Mouse (Mus musculus) limb, embryonic 14.5 days (tissue): ENCODE data around the gene Plekha7. TPM values are rescaled to one million over a fixed set of nuclear protein-coding genes. Genes with fewer than 3 reads are reported as not detected.

Experiments used
- ATAC-seq: fragments of 200-750 bp; cut with Nextera tagmentation; 2 replicates; pipeline ENCODE4 v1.8.0; 2017; ENCODE audit warnings: low read depth, moderate number of reproducible peaks, moderate TSS enrichment; ENCODE audit not compliant: low FRiP score
- DNase-seq: peaks from one replicate; pipeline ENCODE4 v3.0.0-alpha.2; 2015; ENCODE audit warnings: low spot score
- H3K27ac ChIP-seq: fragments of 300-500 bp; sonication (generic); replicated peaks from 2 replicates; pipeline ENCODE4 v1.5.1; 2014; ENCODE audit warnings: low read depth, mild to moderate bottlenecking, low read length, moderate library complexity, mixed read lengths
- H3K27me3 ChIP-seq: fragments of 300-500 bp; sonication (generic); 2 replicates; pipeline ENCODE4 v1.6.1; 2014; ENCODE audit warnings: low read length, mixed read lengths; ENCODE audit not compliant: control insufficient read depth, insufficient read depth
- H3K36me3 ChIP-seq: fragments of 300-500 bp; sonication (generic); 2 replicates; pipeline ENCODE4 v1.6.1; 2014; ENCODE audit warnings: mild to moderate bottlenecking, low read length, moderate library complexity, mixed read lengths; ENCODE audit not compliant: control insufficient read depth, insufficient read depth
- H3K4me1 ChIP-seq: fragments of 300-500 bp; sonication (generic); 2 replicates; pipeline ENCODE4 v1.6.1; 2014; ENCODE audit warnings: antibody characterized with exemption, low read length, mixed read lengths; ENCODE audit not compliant: control insufficient read depth, insufficient read depth
- H3K4me2 ChIP-seq: fragments of 300-500 bp; sonication (generic); replicated peaks from 2 replicates; pipeline ENCODE4 v1.6.1; 2014; ENCODE audit warnings: low read depth, mild to moderate bottlenecking, low read length, moderate library complexity; ENCODE audit not compliant: severe bottlenecking
- H3K4me3 ChIP-seq: fragments of 300-500 bp; sonication (generic); replicated peaks from 2 replicates; pipeline ENCODE4 v1.5.1; 2014; ENCODE audit warnings: low read length
- H3K9ac ChIP-seq: fragments of 300-500 bp; sonication (generic); 2 replicates; pipeline ENCODE4 v1.6.1; 2014; ENCODE audit warnings: mild to moderate bottlenecking, low read depth, low read length, moderate library complexity; ENCODE audit not compliant: severe bottlenecking
- H3K9me3 ChIP-seq: fragments of 300-500 bp; sonication (generic); 2 replicates; pipeline ENCODE4 v1.6.1; 2016; ENCODE audit warnings: low read length; ENCODE audit not compliant: control insufficient read depth
- POLR2A ChIP-seq: fragments of 200-500 bp; IDR thresholded peaks from 2 replicates; pipeline ENCODE4 v1.8.0; 2012; ENCODE audit warnings: inconsistent platforms, mild to moderate bottlenecking, moderate library complexity, borderline replicate concordance; ENCODE audit not compliant: insufficient read depth, insufficient read length; ENCODE audit errors: extremely low read depth
- WGBS: fragments of 180-500 bp; shearing (Covaris S2); extraction: QIAGEN DNeasy Blood & Tissue Kit; methylation state at CpG from one replicate; pipeline ENCODE4 v1.1.7; 2014; 5-methylcytosine and 5-hydroxymethylcytosine counted together
- polyA plus RNA-seq, 2 experiments: library from polyadenylated mRNA; depleted of rRNA in 1 of 2; stranded (reverse) in 1 of 2; unstranded in 1 of 2; fragments of >200 nt; fragmentation: Nextera tagmentation in 1 of 2; extraction: Ambion mirVana in 1 of 2; gene quantifications; 2 replicates each; pipeline versions ENCODE4 v1.2.1 to v1.2.3; 2012 to 2014

Plekha7 gene
- polyA plus RNA-seq, 2 experiments, result 9.9 to 14.3 TPM

- peaks cover 35% of the 10 kb centered on the region for H3K4me1 ChIP-seq
- no peak for TF ChIP-seq POLR2A
- H3K27ac ChIP-seq, result no peak overlapping the region
- DNase-seq, result no peak
- no peak overlapping the region for H3K9ac ChIP-seq
- H3K36me3 ChIP-seq, result no peaks in the 10 kb centered on the region
- no peak for ATAC-seq
- H3K27me3 ChIP-seq, result no peaks in the 10 kb centered on the region
- H3K4me3 ChIP-seq, result no peak overlapping the region
- no peaks in the 10 kb centered on the region for H3K9me3 ChIP-seq
- H3K4me2 ChIP-seq, result no peak overlapping the region
- 70% methylated on average over 1 of the region's 1 CpGs for WGBS
Observed at GRCm38 (mm10) chr7:116186847-116187246, 121.3 kb downstream of the Plekha7 start.

- Histone ChIP-seq H3K36me3 (no peaks in the 10 kb centered on the region), H3K9me3 (no peaks in the 10 kb centered on the region), H3K4me1 (peaks cover 28% of the 10 kb centered on the region), H3K27me3 (no peaks in the 10 kb centered on the region), H3K27ac (0 out of 2 replicates have a peak overlapping the region, but pooled peaks have one; percentile 48), H3K9ac (no peak overlapping the region), H3K4me2 (no peak overlapping the region), H3K4me3 (no peak overlapping the region)
- WGBS, result 64% methylated on average over 5 of the region's 5 CpGs
- DNase-seq (no peak), ATAC-seq (no peak)
- TF ChIP-seq POLR2A, result no peak
Observed at GRCm38 (mm10) chr7:116186156-116186555, 122.0 kb downstream of the Plekha7 start.

DNA sequence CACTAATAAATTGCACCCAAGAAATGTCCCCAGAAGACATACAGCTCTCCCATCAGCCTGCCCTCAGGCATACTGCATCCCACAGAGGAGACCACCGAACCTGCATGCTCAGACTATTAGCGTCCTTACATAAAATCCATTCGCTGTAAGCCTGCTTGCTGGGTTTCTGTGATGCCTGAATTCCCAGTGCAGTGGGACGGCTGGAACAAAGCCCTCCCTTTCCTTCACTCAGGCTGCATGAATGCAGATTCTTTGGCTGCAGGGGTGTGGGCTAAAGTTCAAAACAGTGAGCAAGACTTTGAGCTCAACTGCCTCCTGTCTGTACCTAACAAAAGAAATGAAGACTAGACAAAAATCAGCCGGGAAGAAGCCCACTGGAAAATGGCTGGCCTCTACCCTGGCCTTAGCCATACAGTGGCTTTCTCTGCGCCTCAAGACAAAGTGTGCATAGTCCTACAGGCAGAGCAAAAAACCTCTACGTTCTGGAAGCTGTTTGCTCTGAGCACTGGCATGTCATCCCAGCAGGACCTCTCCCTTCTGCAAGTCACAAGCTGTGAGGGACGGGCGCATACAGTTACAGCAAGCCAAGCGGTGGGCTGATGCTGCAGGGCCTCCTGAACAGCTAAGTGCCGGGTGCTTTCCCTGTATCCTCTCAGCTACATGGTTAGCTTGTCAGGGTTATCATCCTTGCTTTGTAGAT, 123.7 kb downstream of the Plekha7 start:
- H3K4me1 ChIP-seq, result peaks cover 20% of the 10 kb centered on the region; the same call in 1 of the 2 replicates
- no peak for TF ChIP-seq POLR2A
- no peak overlapping the region for H3K4me2 ChIP-seq
- DNase-seq (no peak), ATAC-seq (no peak)
- H3K4me3 ChIP-seq, result no peak overlapping the region
- H3K9ac ChIP-seq, result 0 out of 2 replicates have a peak overlapping the region, but pooled peaks have one; percentile 7
- no peak overlapping the region for H3K27ac ChIP-seq
- H3K27me3 ChIP-seq, result no peaks in the 10 kb centered on the region
- WGBS, result 36% methylated on average over 11 of the region's 11 CpGs
- no peaks in the 10 kb centered on the region for H3K9me3 ChIP-seq
- H3K36me3 ChIP-seq, result no peaks in the 10 kb centered on the region

GRCm38 (mm10) chr7:116182451-116182850, 125.7 kb downstream of the Plekha7 start:
- DNase-seq (no peak), ATAC-seq (no peak)
- Histone ChIP-seq H3K9ac (no peak overlapping the region), H3K27me3 (no peaks in the 10 kb centered on the region), H3K4me2 (no peak overlapping the region), H3K27ac (no peak overlapping the region), H3K9me3 (no peaks in the 10 kb centered on the region), H3K4me3 (no peak overlapping the region), H3K36me3 (no peaks in the 10 kb centered on the region), H3K4me1 (peaks cover 20% of the 10 kb centered on the region; the same call in 1 of the 2 replicates)
- TF ChIP-seq POLR2A, result no peak
- 82% methylated on average over 1 of the region's 1 CpGs for WGBS

DNA sequence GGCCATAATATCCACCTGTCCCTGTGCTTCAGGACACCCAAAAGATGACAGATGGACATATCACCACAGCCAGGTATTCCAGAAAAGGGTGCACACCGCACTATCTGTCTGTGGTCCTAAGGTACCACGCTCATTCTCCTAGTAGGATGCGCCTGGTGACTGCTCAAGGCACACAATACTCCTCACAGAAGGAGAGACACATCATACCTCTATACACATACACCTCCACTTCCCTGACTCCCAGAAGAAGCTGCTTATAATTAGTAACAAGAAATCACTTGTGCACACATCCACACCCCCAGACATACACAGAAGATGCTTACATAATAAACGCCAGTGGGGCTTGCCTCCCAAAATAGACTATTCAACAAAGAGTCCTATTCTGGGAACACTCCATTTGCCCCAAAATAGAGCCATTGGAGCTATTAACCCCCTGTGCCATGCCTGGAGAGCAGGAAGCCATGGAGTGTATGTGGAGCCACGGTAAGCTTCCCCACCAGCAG, 126.7 kb downstream of the Plekha7 start:
- ATAC-seq (no peak), DNase-seq (no peak)
- no peak for TF ChIP-seq POLR2A
- H3K27me3 ChIP-seq, result no peaks in the 10 kb centered on the region
- H3K4me1 ChIP-seq, result peaks cover 12% of the 10 kb centered on the region; the same call in 1 of the 2 replicates
- H3K36me3 ChIP-seq, result no peaks in the 10 kb centered on the region; the same call in 1 of the 2 replicates
- 84% methylated on average over 5 of the region's 5 CpGs for WGBS
- no peaks in the 10 kb centered on the region for H3K9me3 ChIP-seq
- no peak overlapping the region for H3K27ac ChIP-seq
- H3K4me3 ChIP-seq, result no peak overlapping the region
- no peak overlapping the region for H3K9ac ChIP-seq
- H3K4me2 ChIP-seq, result no peak overlapping the region

DNA sequence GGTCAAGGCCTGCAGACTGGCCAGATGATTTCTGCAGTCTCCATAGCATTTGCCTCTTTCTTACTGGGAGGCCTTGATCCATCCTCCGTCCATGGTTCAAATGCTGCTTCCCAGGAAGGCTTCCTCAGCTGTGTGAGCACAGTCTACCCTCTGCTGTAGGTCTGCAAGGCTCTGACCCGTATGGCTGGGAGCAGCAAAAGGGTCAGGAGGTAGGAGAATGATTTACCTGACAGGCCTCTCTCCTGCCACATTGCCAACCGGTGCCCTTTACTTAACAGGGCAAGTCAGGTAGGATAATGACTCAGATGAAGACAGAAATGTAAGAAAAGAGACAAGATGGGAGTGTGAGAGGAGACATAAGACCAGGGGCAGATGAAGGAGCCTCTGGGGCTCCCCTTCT, 129.3 kb downstream of the Plekha7 start:
- WGBS, result 75% methylated on average over 3 of the region's 3 CpGs
- TF ChIP-seq POLR2A, result no peak
- Histone ChIP-seq H3K27me3 (no peaks in the 10 kb centered on the region), H3K27ac (no peak overlapping the region), H3K4me2 (no peak overlapping the region), H3K4me3 (no peak overlapping the region), H3K36me3 (no peaks in the 10 kb centered on the region; the same call in 1 of the 2 replicates), H3K4me1 (0 out of 2 replicates have a peak, but pooled peaks cover 2% of the 10 kb centered on the region), H3K9me3 (no peaks in the 10 kb centered on the region), H3K9ac (no peak overlapping the region)
- no peak for ATAC-seq
- DNase-seq, result no peak
